Mouse (Mus musculus): Measurements from ENCODE around the gene Gm14139.
"Not testable (repeated sequence)": the region's sequence is repeated elsewhere in the genome, so short reads cannot be mapped to it uniquely, and the experiment has no call there.

Gm14139 gene

DNA sequence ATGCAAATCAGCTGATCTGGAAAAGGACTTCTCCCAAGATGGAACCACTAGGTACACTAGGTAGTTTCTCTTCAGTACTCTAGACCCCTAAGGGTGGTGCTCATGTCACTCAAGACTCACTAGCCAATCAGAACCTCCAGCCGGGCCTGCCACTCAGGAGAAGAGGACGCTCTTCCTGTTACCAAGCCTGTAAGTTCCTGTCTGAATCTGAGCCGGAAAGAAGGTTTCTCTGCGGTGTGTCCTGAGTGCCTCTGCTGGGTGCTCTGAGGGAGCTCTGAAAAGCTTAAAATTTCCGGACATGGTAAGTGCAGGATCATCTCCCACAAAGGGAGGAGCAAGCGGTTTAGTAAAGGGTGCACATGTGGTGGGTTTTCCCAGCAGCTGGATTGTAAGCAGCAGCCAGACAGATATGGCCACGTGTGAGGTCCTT is at the start of gene Gm14139:
Gene Gm14139 (plus strand): TSS at position 186 of the 430 bp plus-strand sequence.
- in situ Hi-C loops (cut with MboI; ENCODE audit: low pct_unique_long_range_greater_than_20kb in 1 of 2, low sequenced_read_pairs in 2 of 2, unreplicated experiment in 1 of 2), result not testable (repeated sequence)

DNA sequence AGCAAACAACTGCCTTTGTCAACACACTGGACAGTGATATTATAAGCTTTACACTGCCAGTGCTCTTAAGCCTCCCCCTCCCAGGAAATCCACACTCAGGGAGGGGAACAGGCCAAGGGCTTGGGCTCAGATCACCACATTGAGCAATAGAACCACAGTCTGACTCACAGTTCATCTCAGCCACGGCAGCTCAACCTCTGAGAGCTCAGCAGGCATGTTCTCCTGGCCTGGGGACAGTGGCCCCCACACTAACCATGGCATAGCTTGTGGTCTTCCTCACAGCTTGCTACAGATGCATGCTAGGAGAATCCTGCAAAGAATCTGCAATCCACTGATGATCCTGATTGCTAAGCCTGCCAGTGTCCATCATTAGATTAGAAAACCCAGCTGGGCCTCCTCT is 49.6 kb upstream of the Gm14139 start:
- in situ Hi-C loops (cut with MboI; ENCODE audit: low pct_unique_long_range_greater_than_20kb in 1 of 2, low sequenced_read_pairs in 2 of 2, unreplicated experiment in 1 of 2), result not testable (repeated sequence)

DNA sequence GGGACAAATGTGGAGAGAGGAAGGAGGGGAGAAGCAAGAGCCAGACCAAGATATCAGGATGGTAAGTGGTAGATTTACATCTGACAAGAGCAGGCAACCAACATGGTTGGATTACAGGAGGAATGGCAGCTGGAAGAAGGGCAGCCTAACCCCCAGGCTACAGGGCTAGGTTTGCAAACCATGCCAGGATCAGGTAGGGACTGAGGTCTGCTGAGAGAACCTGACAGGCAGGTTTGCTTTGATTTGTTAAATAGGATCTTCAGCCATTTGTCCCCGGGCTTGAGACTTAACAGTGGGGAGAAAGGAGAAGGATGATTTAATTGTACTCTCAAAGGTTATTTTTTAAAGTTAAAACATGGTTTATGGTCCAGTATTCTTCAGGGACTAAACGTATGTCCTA is 48.8 kb upstream of the Gm14139 start:
- in situ Hi-C loops (cut with MboI; ENCODE audit: low pct_unique_long_range_greater_than_20kb in 1 of 2, low sequenced_read_pairs in 2 of 2, unreplicated experiment in 1 of 2), result no loop called here

GRCm38 (mm10) chr2:150136435-150136897 is 45.1 kb upstream of the Gm14139 start, which contains the start of gene Zfp120:
Gene Zfp120, minus strand, starts transcription at chr2:150136708.
- in situ Hi-C loops (cut with MboI; ENCODE audit: low pct_unique_long_range_greater_than_20kb in 1 of 2, low sequenced_read_pairs in 2 of 2, unreplicated experiment in 1 of 2), result no loop called here

DNA sequence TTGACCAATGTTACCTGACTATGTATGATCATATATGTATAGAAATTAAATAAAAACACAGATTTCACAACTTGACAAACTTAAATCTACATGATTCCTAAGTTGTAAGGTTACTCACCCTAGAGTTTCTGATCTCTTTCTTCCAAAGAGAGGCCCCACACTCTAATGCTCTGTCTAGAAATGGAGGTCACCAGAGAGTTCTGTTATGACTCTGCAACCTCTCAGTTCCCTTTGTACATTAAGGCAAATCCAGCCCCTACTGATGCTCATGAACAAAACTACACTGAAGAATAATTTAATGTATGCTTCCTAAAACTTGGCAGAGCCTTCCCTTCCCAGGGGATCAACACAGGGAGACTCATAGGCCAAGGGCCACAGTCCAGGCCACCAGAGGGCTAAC is 14.9 kb upstream of the Gm14139 start:
- in situ Hi-C loops (cut with MboI; ENCODE audit: low pct_unique_long_range_greater_than_20kb in 1 of 2, low sequenced_read_pairs in 2 of 2, unreplicated experiment in 1 of 2), result no loop called here

DNA sequence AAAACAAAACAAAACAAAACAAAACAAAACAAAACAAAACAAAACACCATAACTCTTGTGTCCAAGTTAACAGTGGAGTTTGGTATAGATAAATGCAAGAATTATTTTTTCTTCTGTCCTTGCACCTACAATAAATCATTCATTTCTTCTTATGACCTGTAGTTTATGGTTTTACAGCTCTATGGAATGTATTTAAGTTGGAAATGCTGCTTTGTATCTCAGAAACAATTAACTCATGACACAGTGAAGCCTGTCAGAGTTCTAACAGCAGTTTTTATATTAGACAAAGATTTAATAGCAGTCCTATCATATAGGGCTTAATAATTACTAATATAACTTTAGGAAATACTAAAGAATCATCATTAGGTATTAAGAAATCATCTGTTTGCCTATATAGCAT is 7.7 kb upstream of the Gm14139 start:
- in situ Hi-C loops (cut with MboI; ENCODE audit: low pct_unique_long_range_greater_than_20kb in 1 of 2, low sequenced_read_pairs in 2 of 2, unreplicated experiment in 1 of 2), result no loop called here

DNA sequence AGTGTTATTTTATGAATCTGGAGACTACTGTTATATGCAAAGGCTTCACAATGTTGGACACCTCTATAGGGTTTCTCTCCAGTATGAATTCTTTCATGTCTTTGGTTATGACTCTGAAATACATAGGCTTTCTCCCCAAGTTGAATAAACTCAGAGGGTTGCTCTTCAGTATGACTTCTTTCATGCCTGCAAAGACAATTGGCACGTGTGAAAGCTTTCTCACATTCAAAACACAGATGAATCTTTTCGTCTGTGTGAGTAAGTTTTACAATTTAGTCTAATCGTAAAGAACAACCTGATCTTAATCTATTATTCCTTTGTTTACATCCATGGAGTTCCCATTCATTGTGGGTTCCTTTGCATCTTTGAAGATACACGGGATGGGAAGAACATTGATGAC is 2.0 kb upstream of the Gm14139 start, which contains the start of gene Gm10770:
Gene Gm10770 (minus strand): TSS at position 101 of the 400 bp plus-strand sequence.
- in situ Hi-C loops (cut with MboI; ENCODE audit: low pct_unique_long_range_greater_than_20kb in 1 of 2, low sequenced_read_pairs in 2 of 2, unreplicated experiment in 1 of 2), result not testable (repeated sequence)

DNA sequence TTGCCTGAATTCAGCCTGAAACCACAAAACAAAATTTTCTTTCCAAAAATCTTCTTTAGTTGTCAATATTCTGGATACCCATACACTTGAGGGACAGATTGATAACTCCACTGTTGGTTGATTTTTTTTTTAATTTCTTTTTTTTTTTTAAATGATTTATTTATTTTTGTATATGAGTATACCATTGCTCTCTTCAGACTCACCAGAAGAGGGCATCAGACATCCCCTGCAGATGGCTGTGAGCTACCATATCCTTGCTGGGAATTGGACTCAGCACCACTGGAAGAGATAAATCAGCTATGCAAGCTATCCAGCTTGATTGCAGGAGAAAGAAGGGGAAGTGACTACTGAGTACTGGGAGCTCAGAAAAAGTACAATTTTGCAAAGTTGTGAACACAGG is 509 bp upstream of the Gm14139 start:
- in situ Hi-C loops (cut with MboI; ENCODE audit: low pct_unique_long_range_greater_than_20kb in 1 of 2, low sequenced_read_pairs in 2 of 2, unreplicated experiment in 1 of 2), result not testable (repeated sequence)

DNA sequence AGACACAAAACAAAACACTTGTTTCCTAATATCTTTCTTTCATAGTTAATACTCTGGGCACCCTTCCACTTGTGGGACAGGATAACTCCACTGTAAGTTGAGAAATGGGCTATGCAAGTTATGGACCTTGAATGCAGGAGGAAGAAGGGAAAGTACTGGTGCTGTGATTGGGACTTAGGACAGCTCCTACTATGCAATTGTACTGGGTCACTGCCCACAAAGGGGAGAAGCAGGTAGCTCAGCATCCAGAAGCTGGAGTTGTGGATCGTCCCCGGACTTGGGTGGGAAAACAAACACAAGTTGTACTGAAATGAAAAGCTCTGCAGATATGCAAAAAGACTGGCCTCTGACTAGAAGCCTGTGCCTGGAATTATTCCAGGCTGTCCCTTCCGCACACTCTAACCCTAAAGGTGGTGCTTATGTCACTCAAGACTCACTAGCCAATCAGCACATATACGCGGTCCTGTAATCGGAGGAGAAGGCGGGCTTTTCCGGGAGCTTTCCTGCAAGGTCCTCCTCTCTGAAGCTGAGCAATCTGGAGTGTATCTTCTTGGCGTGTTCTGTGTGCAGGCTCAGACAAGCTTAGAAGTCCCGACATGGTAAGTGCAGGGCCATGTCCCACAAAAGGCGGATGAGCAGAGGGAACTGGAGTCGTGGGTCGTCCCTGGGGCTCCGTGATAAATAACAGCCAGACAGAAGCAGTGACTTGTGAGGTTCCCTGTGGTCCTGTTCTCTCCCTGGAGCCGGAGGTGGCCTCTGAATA is 36.2 kb downstream of the Gm14139 start, which contains the start of gene Zfp937:
Gene Zfp937 (plus strand): TSS at position 474 of the 763 bp plus-strand sequence.
- in situ Hi-C loops (cut with MboI; ENCODE audit: low pct_unique_long_range_greater_than_20kb in 1 of 2, low sequenced_read_pairs in 2 of 2, unreplicated experiment in 1 of 2), result not testable (repeated sequence)

DNA sequence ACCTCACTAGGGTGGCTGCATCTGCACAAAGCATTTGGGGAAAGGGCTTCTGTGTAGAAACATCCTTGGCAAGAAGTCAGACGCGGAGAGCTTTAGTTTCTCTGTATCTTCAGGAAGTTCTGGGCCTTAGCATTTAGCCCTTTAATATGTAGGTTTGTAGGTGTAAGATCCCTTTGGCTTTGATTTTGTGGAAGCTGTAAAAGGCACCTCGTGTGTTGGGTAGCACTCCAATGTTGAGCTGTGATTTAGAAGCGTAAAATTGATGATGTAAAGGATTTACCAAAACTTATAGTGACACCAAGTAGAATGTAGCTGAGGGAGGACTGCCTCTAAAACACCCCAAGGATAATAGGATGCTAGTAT is 36.8 kb downstream of the Gm14139 start:
- in situ Hi-C loops (cut with MboI; ENCODE audit: low pct_unique_long_range_greater_than_20kb in 1 of 2, low sequenced_read_pairs in 2 of 2, unreplicated experiment in 1 of 2), result not testable (repeated sequence)

GRCm38 (mm10) chr2:150223263-150223662 is 41.7 kb downstream of the Gm14139 start:
- in situ Hi-C loops (cut with MboI; ENCODE audit: low pct_unique_long_range_greater_than_20kb in 1 of 2, low sequenced_read_pairs in 2 of 2, unreplicated experiment in 1 of 2), result not testable (repeated sequence)
